Mouse (Mus musculus) spleen, postnatal 10 days (tissue): ENCODE data around the gene Gm2115.

Experiments used
- DNase-seq, 2 experiments: peaks; one replicate each; pipeline ENCODE4 v3.0.0; 2021 to 2022; ENCODE audit warnings: low spot score in 2 of 2

Gm2115 gene

GRCm38 (mm10) chr7:84586360-84587100 is 57.8 kb downstream of the Gm2115 start:
- DNase-seq, result no peak

DNA sequence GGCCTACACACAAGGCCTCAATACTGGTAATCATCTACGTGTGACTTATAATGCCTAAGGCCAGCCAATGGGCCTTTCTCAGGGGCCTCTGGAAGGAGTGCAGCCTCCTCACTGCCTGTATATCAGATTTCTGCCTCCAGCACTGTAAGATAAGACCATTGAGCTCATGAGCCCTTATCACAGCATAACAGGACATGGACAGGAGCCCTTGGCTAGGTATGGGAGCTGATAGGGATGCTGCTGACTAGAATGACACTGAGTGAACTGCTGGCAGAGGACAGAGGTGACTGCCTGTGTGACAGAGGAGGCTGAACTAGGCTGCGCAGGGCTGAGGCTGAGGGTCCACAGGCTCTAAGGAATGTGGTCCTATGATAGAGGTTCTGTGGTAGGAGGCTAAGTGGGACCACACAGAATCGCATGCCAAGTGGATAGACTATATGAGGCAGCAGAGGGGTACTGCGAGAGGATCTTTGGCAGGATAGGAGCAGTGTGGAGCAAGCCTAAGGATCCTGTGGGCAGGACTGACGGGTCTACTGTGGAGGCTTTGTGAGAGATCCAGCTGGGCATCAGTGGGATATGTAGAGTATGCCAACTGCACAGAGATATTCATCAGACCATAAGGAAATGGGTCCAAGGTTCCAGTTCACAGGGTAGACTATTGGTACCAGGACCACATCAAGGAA is 58.5 kb downstream of the Gm2115 start:
- no peak for DNase-seq

DNA sequence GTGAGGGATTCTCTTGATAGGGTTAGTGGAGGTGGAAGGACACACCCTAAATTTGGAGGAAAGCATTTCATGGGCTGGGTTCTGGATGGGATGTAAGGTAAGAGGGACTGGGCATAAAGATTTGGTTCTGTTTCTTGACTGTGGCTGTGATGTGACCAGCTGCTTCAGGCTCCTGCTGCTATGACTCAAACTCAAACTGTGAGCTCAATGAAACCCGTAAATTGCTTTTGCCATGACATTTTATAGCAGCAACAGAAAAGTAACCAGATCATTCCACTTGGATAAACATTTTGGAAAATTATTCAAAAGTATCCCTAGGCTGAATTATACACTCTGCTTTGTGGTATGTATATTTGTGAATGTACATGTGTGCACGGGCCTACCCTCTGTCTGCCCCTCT is 61.9 kb downstream of the Gm2115 start:
- DNase-seq, result no peak

GRCm38 (mm10) chr7:84591347-84591746 is 62.6 kb downstream of the Gm2115 start:
- no peak for DNase-seq

GRCm38 (mm10) chr7:84594087-84594916 is 65.5 kb downstream of the Gm2115 start:
- DNase-seq, result peak; percentile 29 to 38

- no peak for DNase-seq
Measured at GRCm38 (mm10) chr7:84594917-84595303, 66.2 kb downstream of the Gm2115 start.

GRCm38 (mm10) chr7:84596002-84596401 is 67.2 kb downstream of the Gm2115 start:
- no peak for DNase-seq

DNA sequence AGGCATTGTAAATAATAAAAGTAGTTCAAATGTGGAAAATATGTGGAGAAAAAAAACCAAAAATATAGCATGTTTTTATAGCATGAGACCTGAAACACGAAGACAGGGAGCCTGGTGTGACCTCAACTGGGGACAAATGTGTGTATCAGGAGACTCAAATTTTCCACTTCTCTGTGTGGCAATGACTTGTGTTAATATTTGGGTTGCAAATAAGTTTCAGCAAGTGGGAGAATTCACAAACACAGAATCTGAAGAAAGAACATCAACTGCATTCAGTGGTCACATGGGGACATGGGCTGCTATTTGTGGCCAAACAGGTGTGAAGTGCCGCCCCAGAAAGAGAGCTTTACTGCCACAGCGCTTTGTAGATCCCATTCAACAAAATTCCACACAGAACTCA is 67.9 kb downstream of the Gm2115 start:
- no peak for DNase-seq

- no peak for DNase-seq
Measured at GRCm38 (mm10) chr7:84600631-84601030, 71.9 kb downstream of the Gm2115 start.

DNA sequence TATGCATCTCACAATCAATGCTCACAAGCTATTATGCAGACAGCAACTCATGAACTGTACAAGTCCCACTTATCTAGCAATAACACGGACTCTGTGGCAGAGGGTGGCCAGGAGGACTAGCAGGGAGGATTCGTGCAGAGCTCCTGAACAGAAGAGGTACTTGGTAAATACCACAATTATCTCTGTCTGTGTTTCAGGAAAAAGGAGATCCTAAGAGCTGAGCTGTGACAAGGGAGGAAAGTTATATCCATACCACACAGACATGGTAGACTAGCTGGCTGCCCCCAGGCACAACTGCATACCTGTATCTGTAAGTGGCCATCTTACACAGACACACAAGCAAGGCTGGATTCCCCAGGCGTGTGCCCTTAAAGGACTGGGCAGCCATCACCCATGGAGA is 72.6 kb downstream of the Gm2115 start:
- DNase-seq, result no peak

DNA sequence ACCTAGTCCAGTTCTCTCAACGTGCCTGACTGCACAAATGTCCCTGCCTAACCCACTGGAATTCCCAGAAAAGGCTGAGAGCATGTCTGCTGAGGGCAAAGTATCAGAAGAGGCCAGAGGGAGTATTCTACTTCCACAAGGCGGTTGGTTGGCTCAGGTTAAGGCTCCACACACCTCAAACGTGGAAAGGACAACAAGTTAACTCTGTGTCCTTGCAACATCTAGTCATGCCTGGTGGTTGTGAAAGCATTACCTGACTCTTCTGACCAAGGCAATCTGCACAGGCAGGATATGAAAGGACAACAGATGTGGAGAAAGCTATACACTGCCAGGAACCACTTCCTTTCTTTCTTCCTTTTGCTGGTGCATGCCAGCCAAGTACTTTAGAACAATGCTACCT is 75.7 kb downstream of the Gm2115 start:
- DNase-seq, result no peak

DNA sequence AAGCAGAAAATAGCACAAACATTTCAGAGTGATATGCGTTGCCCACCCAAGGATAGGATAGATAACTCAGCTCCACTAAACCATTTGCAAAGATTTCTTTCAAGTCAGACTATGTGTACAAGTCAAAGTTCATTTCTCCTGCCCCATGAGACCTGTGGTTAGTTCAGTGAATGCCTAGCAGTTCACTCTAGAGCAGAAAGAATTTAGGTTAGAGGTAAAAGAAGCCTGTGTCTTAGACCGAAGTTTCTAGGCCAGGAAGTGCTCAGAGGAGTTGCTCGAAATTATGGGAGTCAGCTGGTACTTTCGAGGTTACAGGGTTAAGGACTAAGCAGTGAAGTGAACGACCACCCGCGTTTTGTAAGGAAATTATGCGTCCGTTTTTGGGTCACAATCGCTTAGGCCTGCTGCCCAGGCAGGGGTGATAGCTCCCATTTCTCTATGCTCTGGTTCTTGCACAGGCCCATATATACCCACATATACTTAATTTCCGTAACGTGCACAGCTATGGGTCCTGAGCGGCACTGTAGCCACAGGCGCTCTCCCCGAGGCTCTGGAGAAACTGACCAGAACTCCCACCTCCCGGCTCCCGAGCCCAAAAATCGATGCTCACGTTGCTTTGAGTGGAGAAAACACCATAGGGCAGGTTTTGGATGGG is 76.4 kb downstream of the Gm2115 start:
- DNase-seq, result no peak

DNA sequence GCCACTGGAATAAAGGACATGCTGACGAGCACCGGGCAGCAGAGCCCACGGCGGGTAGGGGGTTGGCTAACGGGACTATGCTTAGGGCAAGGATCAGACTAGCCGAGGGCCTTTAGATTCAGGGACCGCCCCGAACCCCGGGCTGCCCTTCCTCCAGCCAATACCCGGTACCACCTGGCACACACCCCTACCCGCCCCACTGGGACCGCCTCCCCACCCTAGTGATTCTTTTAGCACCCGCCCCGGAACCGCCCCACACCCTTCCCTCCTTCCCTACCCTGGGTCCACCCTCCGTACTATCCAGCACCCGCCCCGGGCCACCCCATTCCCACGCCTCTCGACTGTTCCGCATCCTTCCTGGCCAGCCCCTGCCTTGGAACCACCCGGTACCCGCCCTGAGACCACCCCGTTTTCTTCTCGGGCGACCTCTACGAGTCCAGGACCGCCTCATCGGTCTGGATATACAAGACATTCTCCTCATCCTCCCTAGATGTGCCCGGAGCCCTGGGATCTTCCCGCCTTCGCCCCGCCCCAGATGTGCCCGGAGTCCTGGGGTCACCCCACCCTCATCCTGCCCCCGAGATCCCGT is 77.0 kb downstream of the Gm2115 start:
- peak; percentile 52 to 73 for DNase-seq

DNA sequence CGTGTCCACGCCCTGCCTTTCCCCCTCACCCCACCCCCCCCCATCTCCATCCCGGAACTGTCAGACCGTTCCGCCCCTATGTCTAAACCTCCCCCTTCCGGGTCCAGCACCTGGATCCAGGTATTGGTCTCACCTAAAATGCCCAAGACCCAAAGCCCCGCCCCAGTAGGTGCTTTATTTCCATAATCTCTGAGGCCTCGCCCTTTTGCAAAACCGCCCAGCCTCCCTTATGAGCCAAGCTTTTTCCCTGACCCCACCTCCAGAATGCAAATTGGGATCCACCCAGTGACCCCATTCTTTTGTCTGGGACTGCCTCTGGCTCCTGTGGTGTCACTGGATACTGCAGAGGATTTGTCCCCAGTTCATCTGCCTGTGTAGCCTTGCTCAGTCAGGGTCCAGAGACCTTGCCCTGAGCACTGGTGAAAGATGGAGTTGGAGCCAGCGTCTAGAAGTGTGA is 77.6 kb downstream of the Gm2115 start, which contains the start of gene Fah:
Gene Fah, minus strand, starts transcription at position 430 of the 457 bp plus-strand sequence.
- no peak for DNase-seq

GRCm38 (mm10) chr7:84611609-84612008 is 82.9 kb downstream of the Gm2115 start:
- no peak for DNase-seq

DNA sequence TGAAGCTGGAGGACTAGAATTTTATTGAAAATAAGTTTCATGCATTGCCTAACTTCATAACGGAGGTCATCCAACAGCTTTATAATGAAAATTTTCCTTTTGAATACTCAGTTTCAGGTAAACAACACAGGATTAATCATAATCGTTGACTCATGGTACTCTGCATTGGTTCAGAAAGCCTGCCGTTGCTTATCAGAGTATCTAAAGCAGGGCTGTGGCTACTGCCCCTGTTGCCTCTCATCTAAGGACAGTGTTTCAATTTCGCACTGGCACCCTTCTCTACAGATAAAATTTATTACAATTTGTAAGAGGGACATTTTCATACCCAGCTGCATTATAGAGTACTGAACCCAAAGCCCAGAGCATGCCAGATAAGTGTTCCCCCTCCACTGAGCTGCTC is 83.7 kb downstream of the Gm2115 start:
- DNase-seq, result no peak

DNA sequence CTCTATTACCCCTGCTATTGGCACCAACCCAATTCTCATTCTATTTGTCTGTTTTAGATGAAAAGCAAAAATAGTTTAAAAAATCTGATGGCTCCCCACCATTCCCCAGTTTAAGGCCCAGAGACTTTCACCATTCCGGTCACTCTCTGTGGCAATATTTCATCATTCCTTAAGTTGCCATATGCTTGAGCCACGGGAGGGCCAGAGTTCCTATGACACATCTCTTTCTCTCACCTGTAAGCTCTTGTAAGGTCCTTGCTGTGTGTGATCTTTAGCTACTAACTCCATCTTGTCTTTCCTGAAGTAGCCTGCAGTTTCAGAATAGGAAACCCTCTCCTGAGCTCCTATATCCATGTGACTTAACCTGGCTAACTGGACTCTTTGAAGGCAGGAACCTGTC is 90.2 kb downstream of the Gm2115 start:
- DNase-seq, result no peak

DNA sequence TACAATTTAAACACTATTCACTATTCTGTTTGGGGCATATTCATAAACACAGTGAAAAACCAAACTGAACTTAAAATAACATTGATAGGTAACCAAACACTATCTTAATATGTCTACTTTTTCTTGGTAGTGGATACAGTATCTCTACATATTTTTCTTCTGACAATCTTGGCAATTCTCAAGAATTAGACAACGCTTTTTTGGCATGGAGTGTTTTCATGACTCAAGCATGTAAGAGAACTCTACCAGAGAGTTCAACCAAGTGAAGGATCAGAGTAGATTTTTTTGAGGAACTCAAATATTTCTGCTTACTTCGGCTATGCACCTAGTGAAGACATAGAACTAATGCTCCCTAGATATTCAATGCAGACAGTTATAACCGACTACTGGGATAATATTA is 92.2 kb downstream of the Gm2115 start:
- no peak for DNase-seq

GRCm38 (mm10) chr7:84623718-84624117 is 95.0 kb downstream of the Gm2115 start:
- no peak for DNase-seq

DNA sequence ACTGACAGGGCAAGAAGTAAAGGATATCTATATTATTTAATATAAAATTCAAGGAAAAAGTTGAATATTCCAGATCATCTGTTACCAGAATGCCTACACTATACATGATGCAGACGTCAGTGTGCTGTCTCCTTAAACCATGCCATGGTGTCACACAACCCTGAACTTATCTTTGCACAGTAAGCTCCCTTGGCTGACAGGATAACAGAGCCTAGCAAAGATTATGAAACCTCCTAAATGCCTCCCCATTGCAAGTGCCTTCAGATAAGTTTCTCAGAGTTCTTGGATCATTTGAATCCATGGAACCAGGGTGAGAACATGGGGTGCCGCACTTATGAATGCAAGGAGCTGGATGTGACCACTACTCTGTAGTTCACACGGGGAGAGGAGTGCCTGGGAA is 103.1 kb downstream of the Gm2115 start:
- DNase-seq, result no peak
